Mouse (Mus musculus) midbrain, embryonic 12.5 days (tissue): ENCODE data around the gene Camta2. TPM values are rescaled to one million over a fixed set of nuclear protein-coding genes. Genes with fewer than 3 reads are reported as not detected.
A peak's percentile ranks its signal among the peaks of the same experiment; 100 is the strongest.

ENCODE experiments used
- ATAC-seq: fragments of 200-750 bp; cut with Nextera tagmentation; 2 replicates; pipeline ENCODE4 v1.8.0; 2017; ENCODE audit warnings: low read depth, moderate TSS enrichment, moderate library complexity; ENCODE audit not compliant: low FRiP score
- H3K27ac ChIP-seq: fragments of 300-500 bp; sonication (generic); replicated peaks from 2 replicates; pipeline ENCODE4 v1.5.1; 2016; ENCODE audit warnings: mild to moderate bottlenecking
- H3K27me3 ChIP-seq: fragments of 300-500 bp; sonication (generic); 2 replicates; pipeline ENCODE4 v1.6.1; 2016; ENCODE audit warnings: mild to moderate bottlenecking
- H3K36me3 ChIP-seq: fragments of 300-500 bp; sonication (generic); 2 replicates; pipeline ENCODE4 v1.6.1; 2016
- H3K4me1 ChIP-seq: fragments of 300-500 bp; sonication (generic); 2 replicates; pipeline ENCODE4 v1.6.1; 2016
- H3K4me2 ChIP-seq: fragments of 300-500 bp; sonication (generic); replicated peaks from 2 replicates; pipeline ENCODE4 v1.6.1; 2016; ENCODE audit warnings: mild to moderate bottlenecking, moderate library complexity
- H3K4me3 ChIP-seq: fragments of 300-500 bp; sonication (generic); 2 replicates; pipeline ENCODE4 v1.5.1; 2016; ENCODE audit warnings: mild to moderate bottlenecking
- H3K9ac ChIP-seq: fragments of 300-500 bp; sonication (generic); replicated peaks from 2 replicates; pipeline ENCODE4 v1.6.1; 2016; ENCODE audit warnings: mild to moderate bottlenecking, moderate library complexity
- H3K9me3 ChIP-seq: fragments of 300-500 bp; sonication (generic); 2 replicates; pipeline ENCODE4 v1.6.1; 2016; ENCODE audit warnings: mild to moderate bottlenecking
- WGBS: fragments of 180-500 bp; shearing (Covaris S2); methylation state at CpG from one replicate; pipeline ENCODE4 v1.1.7; 2016; 5-methylcytosine and 5-hydroxymethylcytosine counted together
- polyA plus RNA-seq: library from polyadenylated mRNA; unstranded; fragments of >200 nt; fragmentation: Nextera tagmentation; extraction: Ambion mirVana; gene quantifications from 2 replicates; pipeline ENCODE4 v1.2.1, GENCODE M21; 2016

Gene Camta2
- polyA plus RNA-seq, 1 experiment from 2014 or later: 13.0 TPM

- H3K27me3 ChIP-seq: no peaks in the 10 kb centered on the region
- H3K4me3 ChIP-seq: peak overlapping the region; percentile 67
- under 1% methylated on average over 31 of the region's 31 CpGs for WGBS
- peaks cover 27% of the 10 kb centered on the region for H3K4me1 ChIP-seq
- H3K4me2 ChIP-seq: peak overlapping the region; percentile 94
- peak overlapping the region; percentile 84 for H3K9ac ChIP-seq
- H3K9me3 ChIP-seq: no peaks in the 10 kb centered on the region
- H3K36me3 ChIP-seq: peaks cover 38% of the 10 kb centered on the region
- peak; percentile 52 for ATAC-seq
- H3K27ac ChIP-seq: peak overlapping the region; percentile 90
Measured at GRCm38 (mm10) chr11:70669582-70670345, 18.1 kb downstream of the Camta2 start.

- peaks cover 39% of the 10 kb centered on the region for H3K36me3 ChIP-seq
- H3K9ac ChIP-seq: peak within 1 kb of the TSS; percentile 84
- H3K27me3 ChIP-seq: no peaks in the 10 kb centered on the region
- peaks cover 27% of the 10 kb centered on the region for H3K4me1 ChIP-seq
- peak within 1 kb of the TSS; percentile 94 for H3K4me2 ChIP-seq
- WGBS: under 1% methylated on average over 44 of the region's 44 CpGs
- ATAC-seq: peak; percentile 95
- H3K27ac ChIP-seq: peak within 1 kb of the TSS; percentile 90
- no peaks in the 10 kb centered on the region for H3K9me3 ChIP-seq
- peak within 1 kb of the TSS; percentile 67 for H3K4me3 ChIP-seq
Measured at GRCm38 (mm10) chr11:70668771-70669505, 19.0 kb downstream of the Camta2 start, which contains the start of gene Spag7. TSS of gene Spag7 (minus strand) at chr11:70669416.

- H3K36me3 ChIP-seq: peaks cover 39% of the 10 kb centered on the region
- WGBS: 1% methylated on average over 15 of the region's 15 CpGs
- peak; percentile 27; the same call in 1 of the 2 replicates for ATAC-seq
Measured at GRCm38 (mm10) chr11:70668335-70668770, 19.6 kb downstream of the Camta2 start.

GRCm38 (mm10) chr11:70667271-70668150 is 20.4 kb downstream of the Camta2 start:
- Histone ChIP-seq H3K36me3 (peaks cover 48% of the 10 kb centered on the region), H3K4me1 (peaks cover 27% of the 10 kb centered on the region), H3K4me2 (peak overlapping the region; percentile 94), H3K9me3 (no peaks in the 10 kb centered on the region), H3K27me3 (no peaks in the 10 kb centered on the region), H3K27ac (peak overlapping the region; percentile 90; the same call in 1 of the 2 replicates), H3K9ac (peak overlapping the region; percentile 62; the same call in 1 of the 2 replicates), H3K4me3 (peak overlapping the region; percentile 67)
- WGBS: 79% methylated on average over 14 of the region's 14 CpGs
- ATAC-seq: no peak

More at GRCm38 (mm10) chr11:70668335-70668770, 19.6 kb downstream of the Camta2 start:
- H3K4me2 ChIP-seq: peak overlapping the region; percentile 94
- peak overlapping the region; percentile 62 for H3K9ac ChIP-seq
- peak overlapping the region; percentile 90 for H3K27ac ChIP-seq
- no peaks in the 10 kb centered on the region for H3K9me3 ChIP-seq
- H3K4me1 ChIP-seq: peaks cover 27% of the 10 kb centered on the region
- peak overlapping the region; percentile 67 for H3K4me3 ChIP-seq
- no peaks in the 10 kb centered on the region for H3K27me3 ChIP-seq

GRCm38 (mm10) chr11:70666687-70667086 is 21.2 kb downstream of the Camta2 start:
- no peak for ATAC-seq
- no peaks in the 10 kb centered on the region for H3K9me3 ChIP-seq
- peaks cover 48% of the 10 kb centered on the region for H3K36me3 ChIP-seq
- H3K27me3 ChIP-seq: no peaks in the 10 kb centered on the region
- peaks cover 27% of the 10 kb centered on the region for H3K4me1 ChIP-seq
- no peak overlapping the region for H3K4me2 ChIP-seq
- H3K9ac ChIP-seq: no peak overlapping the region
- H3K4me3 ChIP-seq: no peak overlapping the region
- H3K27ac ChIP-seq: no peak overlapping the region
- 90% methylated on average over 8 of the region's 8 CpGs for WGBS

- Histone ChIP-seq H3K9ac (no peak overlapping the region), H3K4me1 (peaks cover 15% of the 10 kb centered on the region), H3K36me3 (peaks cover 55% of the 10 kb centered on the region), H3K4me2 (no peak overlapping the region), H3K27me3 (no peaks in the 10 kb centered on the region), H3K27ac (no peak overlapping the region), H3K9me3 (no peaks in the 10 kb centered on the region), H3K4me3 (no peak overlapping the region)
- no peak for ATAC-seq
- WGBS: 93% methylated on average over 9 of the region's 9 CpGs
Measured at GRCm38 (mm10) chr11:70664741-70665140, 23.2 kb downstream of the Camta2 start.

- Histone ChIP-seq H3K4me3 (no peak overlapping the region), H3K27ac (no peak overlapping the region), H3K9ac (no peak overlapping the region), H3K36me3 (peaks cover 55% of the 10 kb centered on the region), H3K4me1 (peaks cover 15% of the 10 kb centered on the region), H3K4me2 (no peak overlapping the region), H3K9me3 (no peaks in the 10 kb centered on the region), H3K27me3 (no peaks in the 10 kb centered on the region)
- ATAC-seq: no peak
- 95% methylated on average over 6 of the region's 6 CpGs for WGBS
Measured at GRCm38 (mm10) chr11:70663957-70664356, 23.9 kb downstream of the Camta2 start.

- peaks cover 55% of the 10 kb centered on the region for H3K36me3 ChIP-seq
- 88% methylated on average over 8 of the region's 8 CpGs for WGBS
- no peak for ATAC-seq
Measured at GRCm38 (mm10) chr11:70663101-70663500, 24.8 kb downstream of the Camta2 start.

GRCm38 (mm10) chr11:70660571-70660970 is 27.3 kb downstream of the Camta2 start:
- no peak overlapping the region for H3K4me2 ChIP-seq
- H3K9ac ChIP-seq: no peak overlapping the region
- H3K9me3 ChIP-seq: no peaks in the 10 kb centered on the region
- H3K27ac ChIP-seq: no peak overlapping the region
- WGBS: 87% methylated on average over 8 of the region's 8 CpGs
- no peak overlapping the region for H3K4me3 ChIP-seq
- peaks cover 50% of the 10 kb centered on the region for H3K36me3 ChIP-seq
- H3K27me3 ChIP-seq: peaks cover 8% of the 10 kb centered on the region; the same call in 1 of the 2 replicates
- no peak for ATAC-seq
- peaks cover 18% of the 10 kb centered on the region for H3K4me1 ChIP-seq

More at GRCm38 (mm10) chr11:70663101-70663500, 24.8 kb downstream of the Camta2 start:
- Histone ChIP-seq H3K27ac (no peak overlapping the region), H3K4me1 (peaks cover 12% of the 10 kb centered on the region), H3K4me2 (no peak overlapping the region), H3K4me3 (no peak overlapping the region), H3K9me3 (no peaks in the 10 kb centered on the region), H3K27me3 (no peaks in the 10 kb centered on the region), H3K9ac (no peak overlapping the region)

GRCm38 (mm10) chr11:70658942-70659341 is 29.0 kb downstream of the Camta2 start:
- Histone ChIP-seq H3K4me2 (no peak overlapping the region), H3K27ac (no peak overlapping the region), H3K36me3 (peaks cover 34% of the 10 kb centered on the region), H3K4me3 (no peak overlapping the region), H3K9me3 (no peaks in the 10 kb centered on the region), H3K4me1 (peaks cover 23% of the 10 kb centered on the region), H3K9ac (no peak overlapping the region), H3K27me3 (peaks cover 8% of the 10 kb centered on the region; the same call in 1 of the 2 replicates)
- 78% methylated on average over 8 of the region's 8 CpGs for WGBS
- no peak for ATAC-seq

GRCm38 (mm10) chr11:70658521-70658920 is 29.4 kb downstream of the Camta2 start:
- Histone ChIP-seq H3K36me3 (peaks cover 30% of the 10 kb centered on the region), H3K4me3 (no peak overlapping the region), H3K4me2 (no peak overlapping the region), H3K27me3 (peaks cover 8% of the 10 kb centered on the region; the same call in 1 of the 2 replicates), H3K9ac (no peak overlapping the region), H3K27ac (no peak overlapping the region), H3K4me1 (peaks cover 23% of the 10 kb centered on the region), H3K9me3 (no peaks in the 10 kb centered on the region)
- WGBS: 95% methylated on average over 5 of the region's 5 CpGs
- ATAC-seq: no peak
